Mouse (Mus musculus) heart, adult 2 months (tissue): ENCODE data around the gene Prg2.

Source experiments
- EP300 ChIP-seq: fragments of 200-500 bp; IDR thresholded peaks from 2 replicates; pipeline ENCODE4 v1.6.1; 2011; ENCODE audit warnings: low read depth, low read length, control low read depth; ENCODE audit not compliant: insufficient read depth
- POLR2A ChIP-seq: fragments of 200-500 bp; IDR thresholded peaks from 2 replicates; pipeline ENCODE4 v1.6.1; 2011; ENCODE audit warnings: mild to moderate bottlenecking, low read depth, low read length, control low read depth; ENCODE audit not compliant: insufficient read depth

- TF ChIP-seq EP300 (0 out of 2 replicates have a peak, but pooled peaks have one; percentile 49), POLR2A (peak; percentile 92)
Measured at GRCm38 (mm10) chr2:84938249-84938946, 41.9 kb upstream of the Prg2 start.
